In the genomic region with DNA sequence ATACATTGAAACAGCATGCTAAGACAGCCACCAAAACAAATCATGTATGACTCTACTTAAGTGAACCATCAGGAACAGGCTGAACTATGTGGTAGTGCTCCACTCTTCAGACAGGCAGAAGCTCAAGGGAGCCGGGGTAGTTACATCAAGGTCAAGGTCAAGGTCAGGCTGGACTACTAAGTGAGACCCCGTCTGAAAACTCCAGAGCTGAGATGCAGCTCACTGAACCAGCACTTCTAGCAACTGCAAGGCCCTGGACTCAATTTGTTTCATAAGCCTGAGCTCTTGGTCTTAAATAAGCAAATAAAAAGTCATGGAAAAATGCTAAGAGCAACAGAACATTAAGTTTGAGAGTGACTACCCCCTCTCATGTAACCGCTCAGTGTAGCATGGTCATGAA, we compare ENCODE assay signal across 15 mouse cellular contexts. TPM values are rescaled to one million over a fixed set of nuclear protein-coding genes. Genes with fewer than 3 reads are reported as not detected.
"Had no signal": no experiment of that assay in that cellular context is flagged by ENCODE, and none has a peak within 500 bp of the region (broad histone marks: within the 10 kb centered on the region; RNA-seq: fewer than 3 reads in every experiment).

No protein-coding gene starts in this region.

- DNase-seq: lung, adult 18-20 months; lung, embryonic 14.5 days; lung, postnatal 10 days; lung, postnatal 4 days; midbrain, embryonic 14.5 days; retina, postnatal 1 day; right cerebral cortex, adult 18-20 months; right cerebral cortex, postnatal 25 days; right cerebral cortex, postnatal 4 days; spleen, adult 18-20 months; thymus, adult 18-20 months; thymus, postnatal 14 days; thymus, postnatal 36 days had no signal

RNA-seq across cellular contexts. Expression of gene Cxcl9, which starts 23.6 kb away (rescaled TPM):
- total RNA-seq: megakaryocyte-erythroid progenitor cell, adult 5-6 weeks had no signal

RNA-seq across cellular contexts. Expression of gene Art3, which starts 27.3 kb away (rescaled TPM):
- total RNA-seq: megakaryocyte, adult 5-6 weeks; megakaryocyte-erythroid progenitor cell, adult 5-6 weeks had no signal
